Mouse (Mus musculus): ENCODE data around the gene Unc13a. TPM values are rescaled to one million over a fixed set of nuclear protein-coding genes. Genes with fewer than 3 reads are reported as not detected.

Unc13a gene
- polyA plus RNA-seq, 1 experiment from 2014 or later = 13.9 TPM

GRCm38 (mm10) chr8:71591017-71591416 lies 80.5 kb downstream of the Unc13a start:
- H3K4me1 ChIP-seq = peaks cover 19% of the 10 kb centered on the region
- no peak overlapping the region for H3K27ac ChIP-seq
- H3K4me2 ChIP-seq (replicated peaks) = peak overlapping the region; percentile 94
- peaks cover 8% of the 10 kb centered on the region for H3K36me3 ChIP-seq
- no peak for ATAC-seq (ENCODE audit: low FRiP score)
- no peaks in the 10 kb centered on the region for H3K27me3 ChIP-seq
- H3K9ac ChIP-seq = peak overlapping the region; percentile 93
- H3K4me3 ChIP-seq = peak overlapping the region; percentile 86
- 24% methylated on average over 5 of the region's 5 CpGs for WGBS
- H3K9me3 ChIP-seq (replicated peaks) = no peaks in the 10 kb centered on the region

- no peak overlapping the region for H3K9ac ChIP-seq
- H3K36me3 ChIP-seq = peaks cover 30% of the 10 kb centered on the region
- H3K27ac ChIP-seq = no peak overlapping the region
- no peak overlapping the region for H3K4me2 ChIP-seq (replicated peaks)
- no peak for ATAC-seq (ENCODE audit: low FRiP score)
- no peaks in the 10 kb centered on the region for H3K27me3 ChIP-seq
- no peaks in the 10 kb centered on the region for H3K9me3 ChIP-seq (replicated peaks)
- 65% methylated on average over 3 of the region's 3 CpGs for WGBS
- H3K4me3 ChIP-seq = no peak overlapping the region
- peaks cover 19% of the 10 kb centered on the region for H3K4me1 ChIP-seq
Observed at GRCm38 (mm10) chr8:71588762-71589161, 82.8 kb downstream of the Unc13a start.

- Histone ChIP-seq H3K27me3 (no peaks in the 10 kb centered on the region), H3K36me3 (peaks cover 32% of the 10 kb centered on the region), H3K9me3 (replicated peaks) (no peaks in the 10 kb centered on the region), H3K4me3 (no peak overlapping the region), H3K9ac (no peak overlapping the region), H3K4me2 (replicated peaks) (no peak overlapping the region), H3K4me1 (peaks cover 8% of the 10 kb centered on the region), H3K27ac (no peak overlapping the region)
- 88% methylated on average over 2 of the region's 2 CpGs for WGBS
- ATAC-seq (ENCODE audit: low FRiP score) = no peak
Observed at GRCm38 (mm10) chr8:71586891-71587290, 84.7 kb downstream of the Unc13a start.

- peaks cover 8% of the 10 kb centered on the region; the same call in 1 of the 2 replicates for H3K27me3 ChIP-seq
Observed at GRCm38 (mm10) chr8:71580201-71580600, 91.4 kb downstream of the Unc13a start.

GRCm38 (mm10) chr8:71579476-71579875 lies 92.1 kb downstream of the Unc13a start:
- ATAC-seq (ENCODE audit: low FRiP score) = no peak
- Histone ChIP-seq H3K27ac (no peak overlapping the region), H3K4me1 (peaks cover 4% of the 10 kb centered on the region; the same call in 1 of the 2 replicates), H3K9ac (no peak overlapping the region), H3K4me2 (replicated peaks) (no peak overlapping the region), H3K9me3 (replicated peaks) (no peaks in the 10 kb centered on the region), H3K36me3 (peaks cover 26% of the 10 kb centered on the region), H3K27me3 (peaks cover 8% of the 10 kb centered on the region; the same call in 1 of the 2 replicates), H3K4me3 (no peak overlapping the region)
- 92% methylated on average over 14 of the region's 14 CpGs for WGBS

More at GRCm38 (mm10) chr8:71580201-71580600, 91.4 kb downstream of the Unc13a start:
- no peak overlapping the region for H3K9ac ChIP-seq
- H3K9me3 ChIP-seq (replicated peaks) = no peaks in the 10 kb centered on the region
- peaks cover 33% of the 10 kb centered on the region for H3K36me3 ChIP-seq
- WGBS = 41% methylated on average over 9 of the region's 9 CpGs
- no peak; the same call in 1 of the 2 replicates for ATAC-seq (ENCODE audit: low FRiP score)
- no peak overlapping the region for H3K4me2 ChIP-seq (replicated peaks)
- H3K4me3 ChIP-seq = no peak overlapping the region
- peaks cover 4% of the 10 kb centered on the region; the same call in 1 of the 2 replicates for H3K4me1 ChIP-seq
- no peak overlapping the region for H3K27ac ChIP-seq

GRCm38 (mm10) chr8:71579009-71579408 lies 92.5 kb downstream of the Unc13a start:
- H3K4me1 ChIP-seq = peaks cover 4% of the 10 kb centered on the region; the same call in 1 of the 2 replicates
- WGBS = 65% methylated on average over 1 of the region's 1 CpGs
- ATAC-seq (ENCODE audit: low FRiP score) = no peak
- no peak overlapping the region for H3K4me3 ChIP-seq
- H3K4me2 ChIP-seq (replicated peaks) = no peak overlapping the region
- no peaks in the 10 kb centered on the region for H3K9me3 ChIP-seq (replicated peaks)
- H3K27ac ChIP-seq = no peak overlapping the region
- no peak overlapping the region for H3K9ac ChIP-seq
- H3K36me3 ChIP-seq = peaks cover 21% of the 10 kb centered on the region
- peaks cover 8% of the 10 kb centered on the region; the same call in 1 of the 2 replicates for H3K27me3 ChIP-seq

GRCm38 (mm10) chr8:71577856-71578387 lies 93.6 kb downstream of the Unc13a start:
- no peak for ATAC-seq (ENCODE audit: low FRiP score)
- H3K9me3 ChIP-seq (replicated peaks) = no peaks in the 10 kb centered on the region
- no peak overlapping the region for H3K4me3 ChIP-seq
- 83% methylated on average over 4 of the region's 4 CpGs for WGBS
- H3K4me2 ChIP-seq (replicated peaks) = no peak overlapping the region
- H3K27ac ChIP-seq = no peak overlapping the region
- H3K27me3 ChIP-seq = peaks cover 8% of the 10 kb centered on the region; the same call in 1 of the 2 replicates
- H3K4me1 ChIP-seq = peaks cover 4% of the 10 kb centered on the region; the same call in 1 of the 2 replicates
- peaks cover 18% of the 10 kb centered on the region for H3K36me3 ChIP-seq
- no peak overlapping the region for H3K9ac ChIP-seq

GRCm38 (mm10) chr8:71575020-71575419 lies 96.5 kb downstream of the Unc13a start:
- ATAC-seq (ENCODE audit: low FRiP score) = no peak

GRCm38 (mm10) chr8:71574426-71574825 lies 97.1 kb downstream of the Unc13a start:
- Histone ChIP-seq H3K9ac (no peak overlapping the region), H3K9me3 (replicated peaks) (no peaks in the 10 kb centered on the region), H3K27me3 (peaks cover 2% of the 10 kb centered on the region; the same call in 1 of the 2 replicates), H3K4me1 (peaks cover 8% of the 10 kb centered on the region), H3K27ac (no peak overlapping the region), H3K4me2 (replicated peaks) (no peak overlapping the region), H3K36me3 (0 out of 2 replicates have a peak, but pooled peaks cover under 1% of the 10 kb centered on the region), H3K4me3 (no peak overlapping the region)
- ATAC-seq (ENCODE audit: low FRiP score) = no peak
- 82% methylated on average over 7 of the region's 7 CpGs for WGBS

More at GRCm38 (mm10) chr8:71575020-71575419, 96.5 kb downstream of the Unc13a start:
- Histone ChIP-seq H3K4me1 (peaks cover 8% of the 10 kb centered on the region), H3K36me3 (peaks cover 3% of the 10 kb centered on the region; the same call in 1 of the 2 replicates), H3K27ac (no peak overlapping the region), H3K4me3 (no peak overlapping the region), H3K4me2 (replicated peaks) (no peak overlapping the region), H3K27me3 (peaks cover 7% of the 10 kb centered on the region; the same call in 1 of the 2 replicates), H3K9ac (no peak overlapping the region), H3K9me3 (replicated peaks) (no peaks in the 10 kb centered on the region)
- WGBS = 65% methylated on average over 1 of the region's 1 CpGs

Small RNAs within 50 kb of the gene (microRNA-seq; reads per million reads assigned to microRNA genes)
- gene Mir6769b = 1.1 reads per million

Other genes starting within 250 kb of the Unc13a start
- 107 and 108 TPM in 2 replicates for gene Abhd8, start 208.1 kb downstream of the Unc13a start, polyA plus RNA-seq (2016; fragmentation: Nextera tagmentation; extraction: Ambion mirVana)
- 194 and 214 TPM in 2 replicates for gene Mrpl34, start 206.8 kb downstream of the Unc13a start, polyA plus RNA-seq (2016; fragmentation: Nextera tagmentation; extraction: Ambion mirVana)
- 155 and 161 TPM in 2 replicates for gene Dda1, start 202.6 kb downstream of the Unc13a start, polyA plus RNA-seq (2016; fragmentation: Nextera tagmentation; extraction: Ambion mirVana)
- 18.0 and 19.6 TPM in 2 replicates for gene Ano8, start 185.8 kb downstream of the Unc13a start, polyA plus RNA-seq (2016; fragmentation: Nextera tagmentation; extraction: Ambion mirVana)
- 15.3 and 16.5 TPM in 2 replicates for gene Gtpbp3, start 183.7 kb downstream of the Unc13a start, polyA plus RNA-seq (2016; fragmentation: Nextera tagmentation; extraction: Ambion mirVana)
- gene Plvap, start 160.0 kb downstream of the Unc13a start, polyA plus RNA-seq (2016; fragmentation: Nextera tagmentation; extraction: Ambion mirVana) = 39.7 and 42.4 TPM in 2 replicates
- 0.67 and 0.70 TPM in 2 replicates for gene Ccdc194, start 146.0 kb downstream of the Unc13a start, polyA plus RNA-seq (2016; fragmentation: Nextera tagmentation; extraction: Ambion mirVana)
- 12.9 and 13.4 TPM in 2 replicates for gene Bst2, start 134.3 kb downstream of the Unc13a start, polyA plus RNA-seq (2016; fragmentation: Nextera tagmentation; extraction: Ambion mirVana)
- gene Mvb12a, start 128.8 kb downstream of the Unc13a start, polyA plus RNA-seq (2016; fragmentation: Nextera tagmentation; extraction: Ambion mirVana) = 51.7 and 58.4 TPM in 2 replicates
- 0.18 and 0.56 TPM in 2 replicates for gene Tmem221, start 112.9 kb downstream of the Unc13a start, polyA plus RNA-seq (2016; fragmentation: Nextera tagmentation; extraction: Ambion mirVana)
- gene Nxnl1, start 105.2 kb downstream of the Unc13a start, polyA plus RNA-seq (2016; fragmentation: Nextera tagmentation; extraction: Ambion mirVana) = not detected in 2 replicates
- gene Slc27a1, start 102.9 kb downstream of the Unc13a start, polyA plus RNA-seq (2016; fragmentation: Nextera tagmentation; extraction: Ambion mirVana) = 51.3 and 54.8 TPM in 2 replicates
- gene Pgls, start 79.6 kb downstream of the Unc13a start, polyA plus RNA-seq (2016; fragmentation: Nextera tagmentation; extraction: Ambion mirVana) = 197 and 202 TPM in 2 replicates
- 5.3 and 6.3 TPM in 2 replicates for gene Fam129c, start 74.1 kb downstream of the Unc13a start, polyA plus RNA-seq (2016; fragmentation: Nextera tagmentation; extraction: Ambion mirVana)
- gene Colgalt1, start 60.8 kb downstream of the Unc13a start, polyA plus RNA-seq (2016; fragmentation: Nextera tagmentation; extraction: Ambion mirVana) = 63.7 and 65.9 TPM in 2 replicates
- 3.7 and 3.8 TPM in 2 replicates for gene Jak3, start 4.5 kb upstream of the Unc13a start, polyA plus RNA-seq (2016; fragmentation: Nextera tagmentation; extraction: Ambion mirVana)
- gene Insl3, start 17.5 kb upstream of the Unc13a start, polyA plus RNA-seq (2016; fragmentation: Nextera tagmentation; extraction: Ambion mirVana) = 0.69 TPM in 1 of 2 replicates, not detected in the other
- 0.59 and 0.86 TPM in 2 replicates for gene B3gnt3, start 30.0 kb upstream of the Unc13a start, polyA plus RNA-seq (2016; fragmentation: Nextera tagmentation; extraction: Ambion mirVana)
- gene Fcho1, start 54.0 kb upstream of the Unc13a start, polyA plus RNA-seq (2016; fragmentation: Nextera tagmentation; extraction: Ambion mirVana) = 38.4 and 39.4 TPM in 2 replicates
- 7.2 and 8.0 TPM in 2 replicates for gene Zfp709, start 210.3 kb upstream of the Unc13a start, polyA plus RNA-seq (2016; fragmentation: Nextera tagmentation; extraction: Ambion mirVana)
- 13.0 and 13.6 TPM in 2 replicates for gene Zfp882, start 236.9 kb upstream of the Unc13a start, polyA plus RNA-seq (2016; fragmentation: Nextera tagmentation; extraction: Ambion mirVana)
- gene Zfp617, start 236.9 kb upstream of the Unc13a start, polyA plus RNA-seq (2016; fragmentation: Nextera tagmentation; extraction: Ambion mirVana) = 35.5 and 36.3 TPM in 2 replicates